Mouse (Mus musculus): ENCODE results near the gene Dnmt3b. TPM values are rescaled to one million over a fixed set of nuclear protein-coding genes. Genes with fewer than 3 reads are reported as not detected.
A peak's percentile ranks its signal among the peaks of the same experiment; 100 is the strongest.

The Dnmt3b gene
- total and polyA plus RNA-seq, 3 experiments = 11.6 to 17.5 TPM; not detected in 1

DNA sequence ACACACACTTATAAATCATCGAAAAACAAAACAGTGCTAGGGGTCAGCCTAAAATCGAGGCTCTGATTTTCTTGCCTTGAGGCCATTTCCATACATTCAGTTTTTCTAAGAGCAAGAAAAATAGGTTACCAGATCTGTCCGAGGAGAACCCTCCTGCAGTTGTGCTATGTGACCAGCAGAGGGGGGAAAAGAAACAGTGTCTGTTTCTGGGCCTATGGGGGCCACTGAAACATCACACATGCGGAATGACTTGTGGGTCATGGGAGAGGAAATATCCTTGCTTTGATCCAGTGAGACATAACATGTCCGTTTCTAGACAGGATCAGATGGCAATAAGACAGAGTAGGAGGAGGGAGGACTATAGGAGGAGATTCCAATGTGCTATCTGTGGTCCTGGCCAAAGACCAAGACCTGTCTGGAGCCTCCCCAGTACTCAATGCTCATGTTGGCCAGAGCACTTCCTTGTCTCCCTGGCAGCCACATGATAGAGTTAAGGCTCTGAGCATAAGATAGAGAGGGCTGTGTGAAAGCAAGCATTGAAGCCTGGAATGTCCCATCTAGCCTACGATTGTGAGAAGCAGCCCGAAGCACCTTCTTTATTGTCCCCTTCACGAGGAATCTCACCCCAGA lies 61.6 kb downstream of the Dnmt3b start:
- peaks cover 14 to 25% of the 10 kb centered on the region in 2 experiments for H3K4me1 ChIP-seq (ENCODE audit: control insufficient read depth in 1 of 2, insufficient read depth in 2 of 2, low read length in 2 of 2)
- no peak overlapping the region for H3K27ac ChIP-seq (ENCODE audit: control insufficient read depth, low read depth, low read length)
- H3K9me3 ChIP-seq (replicated peaks; ENCODE audit: insufficient read depth, low read length) = no peaks in the 10 kb centered on the region
- no peak overlapping the region for H3K9ac ChIP-seq (ENCODE audit: control insufficient read depth, low read depth, low read length, poor library complexity, severe bottlenecking)
- H3K79me2 ChIP-seq (ENCODE audit: control insufficient read depth, insufficient read depth, low read length, poor library complexity) = no peaks in the 10 kb centered on the region
- TF ChIP-seq RCOR1 (IDR thresholded peaks at IDR 0.05; ENCODE audit: low read depth, low read length) = no peak
- TF ChIP-seq POLR2AphosphoS2 (IDR thresholded peaks at IDR 0.05; ENCODE audit: low read length) = no peak
- TF ChIP-seq USF1 (IDR thresholded peaks at IDR 0.05; ENCODE audit: low read depth, low read length) = peak; percentile 22; the same call in 1 of the 2 replicates
- no peak for TF ChIP-seq TAL1 (IDR thresholded peaks at IDR 0.05; ENCODE audit: low read length)
- peak; percentile 15; the same call in 1 of the 2 replicates for TF ChIP-seq MYC (IDR thresholded peaks at IDR 0.05; ENCODE audit: low read depth, low read length)
- TF ChIP-seq ZC3H11A (IDR thresholded peaks at IDR 0.05; ENCODE audit: low read depth, low read length) = peak; percentile 86
- TF ChIP-seq SIN3A (IDR thresholded peaks at IDR 0.05; ENCODE audit: low read length) = peak; percentile 59; the same call in 1 of the 2 replicates
- TF ChIP-seq GABPA (IDR thresholded peaks at IDR 0.05; ENCODE audit: low read depth, low read length) = no peak
- TF ChIP-seq CTCF (IDR thresholded peaks at IDR 0.05 in 2 of 3, conservative IDR thresholded peaks at IDR 0.05 in 1 of 3; ENCODE audit: control insufficient read depth in 1 of 3, insufficient read depth in 1 of 3, low read depth in 2 of 3, low read length in 3 of 3, poor library complexity in 1 of 3, severe bottlenecking in 1 of 3) = peak; percentile 76 to 92 (median 87)
- no peak for TF ChIP-seq TCF12 (IDR thresholded peaks at IDR 0.05; ENCODE audit: low read depth, low read length)
- no peak for TF ChIP-seq MAFK (IDR thresholded peaks at IDR 0.05; ENCODE audit: borderline replicate concordance, low read depth, low read length)
- TF ChIP-seq ELF1 (IDR thresholded peaks at IDR 0.05; ENCODE audit: low read depth, low read length) = peak; percentile 20; the same call in 1 of the 2 replicates
- TF ChIP-seq EP300 (IDR thresholded peaks at IDR 0.05; ENCODE audit: low read depth in 1 of 2, low read length in 2 of 2) = no peak
- TF ChIP-seq RAD21 (IDR thresholded peaks at IDR 0.05; ENCODE audit: low read depth, low read length) = peak; percentile 90
- TF ChIP-seq ETS1 (IDR thresholded peaks at IDR 0.05; ENCODE audit: low read depth, low read length) = peak; percentile 15; the same call in 1 of the 2 replicates
- no peak for TF ChIP-seq MYB (IDR thresholded peaks at IDR 0.05; ENCODE audit: low read depth, low read length)
- no peak for TF ChIP-seq ZMIZ1 (IDR thresholded peaks at IDR 0.05; ENCODE audit: low read depth, low read length)
- TF ChIP-seq E2F4 (IDR thresholded peaks at IDR 0.05; ENCODE audit: borderline replicate concordance, low read depth, low read length) = no peak
- TF ChIP-seq MAZ (IDR thresholded peaks at IDR 0.05; ENCODE audit: low read depth, low read length) = peak; percentile 93
- 0 out of 2 replicates have a peak, but pooled peaks have one; percentile 12 for TF ChIP-seq HCFC1 (IDR thresholded peaks at IDR 0.05; ENCODE audit: low read depth, low read length)
- no peak for TF ChIP-seq BHLHE40 (IDR thresholded peaks at IDR 0.05; ENCODE audit: borderline replicate concordance, low read depth, low read length)
- TF ChIP-seq POLR2AphosphoS5 (IDR thresholded peaks at IDR 0.05; ENCODE audit: borderline replicate concordance, low read depth, low read length) = no peak
- no peak for TF ChIP-seq MAX (IDR thresholded peaks at IDR 0.05; ENCODE audit: low read length)
- TF ChIP-seq MXI1 (IDR thresholded peaks at IDR 0.05; ENCODE audit: low read depth, low read length) = no peak; the same call in none of the 2 replicates
- TF ChIP-seq SMC3 (IDR thresholded peaks at IDR 0.05; ENCODE audit: low read depth, low read length) = peak; percentile 93
- no peak for TF ChIP-seq NRF1 (IDR thresholded peaks at IDR 0.05; ENCODE audit: insufficient read depth, low read depth, low read length, poor library complexity, severe bottlenecking)
- no peak for TF ChIP-seq ZKSCAN1 (IDR thresholded peaks at IDR 0.05; ENCODE audit: low read depth, low read length)
- TF ChIP-seq CHD2 (IDR thresholded peaks at IDR 0.05; ENCODE audit: low read length) = no peak
- no peak for TF ChIP-seq POLR2A (IDR thresholded peaks at IDR 0.05; ENCODE audit: control insufficient read depth in 1 of 2, insufficient read depth in 1 of 2, low read depth in 1 of 2, low read length in 2 of 2, poor library complexity in 1 of 2)
- no peak for TF ChIP-seq KAT2A (conservative IDR thresholded peaks at IDR 0.05; ENCODE audit: low read depth, low read length)
- peaks cover 0 to 1% of the 10 kb centered on the region in 2 experiments; a peak in 2 of 4 replicates for H3K27me3 ChIP-seq (ENCODE audit: control insufficient read depth in 1 of 2, insufficient read depth in 2 of 2, low read length in 2 of 2)
- no peak overlapping the region for H3K4me3 ChIP-seq (ENCODE audit: control insufficient read depth in 1 of 2, insufficient read depth in 1 of 2, low read depth in 2 of 2, low read length in 2 of 2)
- H3K36me3 ChIP-seq (ENCODE audit: control insufficient read depth in 1 of 2, insufficient read depth in 2 of 2, low read length in 2 of 2) = peaks cover 0 to 14% of the 10 kb centered on the region in 2 experiments; a peak in 2 of 4 replicates
- DNase-seq (ENCODE audit: low read depth, low spot score) = peak; percentile 84

Data from MEL (cell line).